Mouse (Mus musculus) heart, postnatal 0 days (tissue): ENCODE data around the gene Oas3.

Experiments
- CTCF ChIP-seq: IDR thresholded peaks from 2 replicates; pipeline ENCODE4 v1.5.1; 2016; ENCODE audit warnings: antibody characterized with exemption, control low read depth, low read depth
- EP300 ChIP-seq: IDR thresholded peaks from 2 replicates; pipeline ENCODE4 v1.6.1; 2016; ENCODE audit warnings: antibody characterized with exemption, low read depth

- TF ChIP-seq EP300 (no peak), CTCF (no peak)
These were observed 9.6 kb upstream of the Oas3 start for GRCm38 (mm10) chr5:120787042-120787441.
